Mouse (Mus musculus): Measurements from ENCODE around the gene Polr2e.

DNA sequence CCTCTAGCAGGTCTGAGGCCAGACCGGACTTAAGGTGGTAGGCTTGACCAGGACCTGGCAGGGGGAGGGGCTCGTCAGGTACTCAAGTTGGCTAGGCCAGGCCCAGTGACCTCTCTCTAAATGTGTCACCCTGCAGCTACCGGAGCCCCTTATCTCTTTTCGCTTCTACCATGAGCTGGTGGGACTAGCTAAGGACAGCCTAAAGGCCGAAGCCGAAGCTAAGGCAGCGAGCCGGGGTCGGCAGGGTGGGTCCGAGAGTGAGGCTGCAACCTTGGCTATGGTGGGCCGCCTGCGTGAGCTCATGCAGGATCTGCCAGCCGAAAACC, 11.1 kb downstream of the Polr2e start:
- TF ChIP-seq CTCF (IDR thresholded peaks at IDR 0.05; ENCODE audit: low read depth) (no peak), EP300 (IDR thresholded peaks at IDR 0.05; ENCODE audit: low read depth) (no peak)

Data from liver, postnatal 0 days (tissue).